Mouse (Mus musculus) limb, embryonic 15.5 days (tissue): ENCODE measurements around the gene Tdp2. TPM values are rescaled to one million over a fixed set of nuclear protein-coding genes. Genes with fewer than 3 reads are reported as not detected.

Source experiments
- ATAC-seq: fragments of 200-750 bp; cut with Nextera tagmentation; 2 replicates; pipeline ENCODE4 v1.8.0; 2017; ENCODE audit warnings: low read depth, moderate TSS enrichment; ENCODE audit not compliant: insufficient number of reproducible peaks, low FRiP score, low TSS enrichment
- H3K27ac ChIP-seq: fragments of 300-500 bp; sonication (generic); 2 replicates; pipeline ENCODE4 v1.5.1; 2015; ENCODE audit warnings: moderate library complexity, mild to moderate bottlenecking, inconsistent platforms
- H3K27me3 ChIP-seq: fragments of 300-500 bp; sonication (generic); 2 replicates; pipeline ENCODE4 v1.6.1; 2015; ENCODE audit warnings: inconsistent platforms
- H3K36me3 ChIP-seq: fragments of 300-500 bp; sonication (generic); 2 replicates; pipeline ENCODE4 v1.6.1; 2015; ENCODE audit warnings: inconsistent platforms
- H3K4me1 ChIP-seq: fragments of 300-500 bp; sonication (generic); 2 replicates; pipeline ENCODE4 v1.6.1; 2015; ENCODE audit warnings: inconsistent platforms
- H3K4me2 ChIP-seq: fragments of 300-500 bp; sonication (generic); 2 replicates; pipeline ENCODE4 v1.6.1; 2015; ENCODE audit warnings: mild to moderate bottlenecking, inconsistent platforms
- H3K4me3 ChIP-seq: fragments of 300-500 bp; sonication (generic); 2 replicates; pipeline ENCODE4 v1.5.1; 2015; ENCODE audit warnings: mild to moderate bottlenecking, inconsistent platforms
- H3K9ac ChIP-seq: fragments of 300-500 bp; sonication (generic); 2 replicates; pipeline ENCODE4 v1.6.1; 2015; ENCODE audit warnings: inconsistent platforms
- H3K9me3 ChIP-seq: fragments of 300-500 bp; sonication (generic); 2 replicates; pipeline ENCODE4 v1.6.1; 2016; ENCODE audit warnings: inconsistent platforms
- WGBS: fragments of 180-500 bp; shearing (Covaris S2); methylation state at CpG from one replicate; pipeline ENCODE4 v1.1.7; 2015; 5-methylcytosine and 5-hydroxymethylcytosine counted together
- polyA plus RNA-seq: library from polyadenylated mRNA; unstranded; fragments of >200 nt; fragmentation: Nextera tagmentation; extraction: Ambion mirVana; gene quantifications from 2 replicates; pipeline ENCODE4 v1.2.1, GENCODE M21; 2015

The Tdp2 gene
- polyA plus RNA-seq, 1 experiment from 2014 or later = 44.3 TPM

DNA sequence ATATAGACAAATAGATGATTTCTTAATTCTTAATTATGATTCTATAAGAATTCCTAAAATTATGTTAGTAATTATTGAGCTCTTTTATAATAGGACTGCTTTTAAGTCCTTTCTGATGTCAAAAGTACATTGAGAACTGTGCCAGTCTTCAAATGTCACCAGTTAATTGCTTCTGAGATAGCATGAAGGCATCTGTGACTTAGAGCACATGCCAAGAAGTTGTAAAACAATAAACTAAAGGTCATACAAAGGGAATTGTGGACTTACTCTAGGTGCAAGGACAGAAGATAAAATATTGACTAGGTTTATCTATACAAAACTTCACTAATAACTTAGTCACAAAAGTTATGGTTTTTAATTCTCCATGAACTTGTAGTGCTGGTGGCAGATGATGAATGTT lies 27.6 kb downstream of the Tdp2 start:
- Histone ChIP-seq H3K4me3 (no peak overlapping the region), H3K9ac (no peak overlapping the region), H3K4me2 (no peak overlapping the region), H3K36me3 (no peaks in the 10 kb centered on the region), H3K9me3 (no peaks in the 10 kb centered on the region), H3K27ac (no peak overlapping the region), H3K27me3 (no peaks in the 10 kb centered on the region), H3K4me1 (0 out of 2 replicates have a peak, but pooled peaks cover 7% of the 10 kb centered on the region)
- ATAC-seq = no peak

GRCm38 (mm10) chr13:24861084-24861483 lies 29.6 kb downstream of the Tdp2 start:
- WGBS = 62% methylated on average over 12 of the region's 12 CpGs
- no peak for ATAC-seq
- H3K27me3 ChIP-seq = no peaks in the 10 kb centered on the region
- H3K4me3 ChIP-seq = no peak overlapping the region
- no peak overlapping the region for H3K4me2 ChIP-seq
- no peak overlapping the region for H3K9ac ChIP-seq
- no peak overlapping the region for H3K27ac ChIP-seq
- no peaks in the 10 kb centered on the region for H3K9me3 ChIP-seq
- H3K36me3 ChIP-seq = no peaks in the 10 kb centered on the region
- H3K4me1 ChIP-seq = 0 out of 2 replicates have a peak, but pooled peaks cover 7% of the 10 kb centered on the region

- Histone ChIP-seq H3K27me3 (no peaks in the 10 kb centered on the region), H3K9ac (no peak overlapping the region), H3K27ac (no peak overlapping the region), H3K4me3 (no peak overlapping the region), H3K9me3 (no peaks in the 10 kb centered on the region), H3K36me3 (no peaks in the 10 kb centered on the region), H3K4me2 (no peak overlapping the region), H3K4me1 (0 out of 2 replicates have a peak, but pooled peaks cover 7% of the 10 kb centered on the region)
- ATAC-seq = no peak
- 47% methylated on average over 7 of the region's 7 CpGs for WGBS
Measured at GRCm38 (mm10) chr13:24862021-24862420, 30.5 kb downstream of the Tdp2 start.

DNA sequence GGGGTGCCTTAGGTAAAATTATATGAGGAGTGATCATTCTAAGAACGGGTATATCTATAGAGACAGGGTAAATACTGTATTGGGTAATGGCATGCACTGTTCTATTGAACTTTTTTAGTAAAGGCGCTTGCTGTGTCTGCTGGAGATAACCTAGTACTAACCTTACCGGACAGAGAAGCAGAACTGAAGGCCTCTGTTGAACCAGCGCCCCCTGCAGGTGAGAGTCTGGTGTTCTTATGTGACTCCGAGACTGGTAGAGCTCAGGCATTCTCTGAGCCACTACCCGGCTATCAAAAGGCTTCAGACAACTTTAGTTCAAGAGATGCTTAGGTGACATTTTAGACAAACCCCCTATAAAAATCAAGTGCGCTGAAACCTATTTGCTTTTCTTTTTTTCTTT lies 31.0 kb downstream of the Tdp2 start:
- Histone ChIP-seq H3K9ac (no peak overlapping the region), H3K4me3 (no peak overlapping the region), H3K4me1 (0 out of 2 replicates have a peak, but pooled peaks cover 7% of the 10 kb centered on the region), H3K27ac (no peak overlapping the region), H3K9me3 (no peaks in the 10 kb centered on the region), H3K4me2 (no peak overlapping the region), H3K27me3 (no peaks in the 10 kb centered on the region), H3K36me3 (no peaks in the 10 kb centered on the region)
- WGBS = 68% methylated on average over 7 of the region's 7 CpGs
- ATAC-seq = no peak

GRCm38 (mm10) chr13:24866430-24867402 lies 35.2 kb downstream of the Tdp2 start:
- ATAC-seq = no peak
- H3K27me3 ChIP-seq = no peaks in the 10 kb centered on the region
- H3K9me3 ChIP-seq = no peaks in the 10 kb centered on the region
- no peak overlapping the region for H3K4me3 ChIP-seq
- no peaks in the 10 kb centered on the region for H3K36me3 ChIP-seq
- H3K27ac ChIP-seq = no peak overlapping the region
- H3K4me1 ChIP-seq = 0 out of 2 replicates have a peak, but pooled peaks cover 5% of the 10 kb centered on the region
- H3K9ac ChIP-seq = no peak overlapping the region
- no peak overlapping the region for H3K4me2 ChIP-seq
- WGBS = 79% methylated on average over 9 of the region's 9 CpGs

GRCm38 (mm10) chr13:24867789-24868188 lies 36.3 kb downstream of the Tdp2 start:
- no peak overlapping the region for H3K9ac ChIP-seq

DNA sequence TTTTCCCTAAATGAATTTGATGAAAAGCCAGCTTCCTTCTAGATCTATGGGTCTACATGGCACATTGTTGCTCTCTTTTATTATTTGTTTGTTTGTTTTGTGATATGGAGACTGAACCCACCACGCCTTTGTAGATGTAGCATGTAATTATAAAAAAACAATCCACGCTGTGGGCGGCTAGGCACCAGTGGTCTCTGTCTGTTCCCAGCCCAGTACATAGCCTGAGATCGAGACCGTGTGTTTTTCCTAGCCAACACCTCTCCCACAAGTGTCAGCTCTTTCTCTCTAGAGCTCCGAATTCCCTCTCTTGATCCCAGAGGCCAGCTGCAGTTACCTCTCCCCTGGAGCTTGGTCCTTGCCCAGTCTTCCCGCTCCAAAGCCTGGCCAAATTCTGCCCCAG lies 36.8 kb downstream of the Tdp2 start:
- no peaks in the 10 kb centered on the region for H3K27me3 ChIP-seq
- H3K4me2 ChIP-seq = no peak overlapping the region
- WGBS = 87% methylated on average over 7 of the region's 7 CpGs
- no peak overlapping the region for H3K27ac ChIP-seq
- H3K9ac ChIP-seq = no peak overlapping the region
- no peaks in the 10 kb centered on the region for H3K36me3 ChIP-seq
- no peak overlapping the region for H3K4me3 ChIP-seq
- no peaks in the 10 kb centered on the region for H3K4me1 ChIP-seq
- no peak for ATAC-seq
- no peaks in the 10 kb centered on the region for H3K9me3 ChIP-seq

More at GRCm38 (mm10) chr13:24867789-24868188, 36.3 kb downstream of the Tdp2 start:
- Histone ChIP-seq H3K4me3 (no peak overlapping the region), H3K36me3 (no peaks in the 10 kb centered on the region), H3K27ac (no peak overlapping the region), H3K9me3 (no peaks in the 10 kb centered on the region), H3K4me1 (no peaks in the 10 kb centered on the region), H3K4me2 (no peak overlapping the region), H3K27me3 (no peaks in the 10 kb centered on the region)
- 88% methylated on average over 10 of the region's 10 CpGs for WGBS
- ATAC-seq = no peak

- Histone ChIP-seq H3K4me1 (no peaks in the 10 kb centered on the region), H3K4me2 (no peak overlapping the region), H3K9me3 (no peaks in the 10 kb centered on the region), H3K36me3 (no peaks in the 10 kb centered on the region), H3K4me3 (no peak overlapping the region), H3K27me3 (no peaks in the 10 kb centered on the region), H3K27ac (no peak overlapping the region), H3K9ac (no peak overlapping the region)
- no peak for ATAC-seq
- WGBS = 93% methylated on average over 15 of the region's 15 CpGs
Measured at GRCm38 (mm10) chr13:24879359-24880040, 48.0 kb downstream of the Tdp2 start.

- H3K9me3 ChIP-seq = no peaks in the 10 kb centered on the region
- H3K36me3 ChIP-seq = no peaks in the 10 kb centered on the region
- H3K4me1 ChIP-seq = no peaks in the 10 kb centered on the region
- H3K9ac ChIP-seq = no peak overlapping the region
- ATAC-seq = no peak
- H3K27me3 ChIP-seq = no peaks in the 10 kb centered on the region
- H3K27ac ChIP-seq = no peak overlapping the region
- H3K4me2 ChIP-seq = no peak overlapping the region
- no peak overlapping the region for H3K4me3 ChIP-seq
- 81% methylated on average over 6 of the region's 6 CpGs for WGBS
Measured at GRCm38 (mm10) chr13:24880208-24880607, 48.7 kb downstream of the Tdp2 start.

- H3K4me1 ChIP-seq = no peaks in the 10 kb centered on the region
- H3K27me3 ChIP-seq = no peaks in the 10 kb centered on the region
- no peaks in the 10 kb centered on the region for H3K36me3 ChIP-seq
- no peak overlapping the region for H3K4me3 ChIP-seq
- no peak for ATAC-seq
- no peak overlapping the region for H3K4me2 ChIP-seq
- WGBS = 85% methylated on average over 5 of the region's 5 CpGs
- H3K27ac ChIP-seq = no peak overlapping the region
- H3K9ac ChIP-seq = no peak overlapping the region
- H3K9me3 ChIP-seq = no peaks in the 10 kb centered on the region
Measured at GRCm38 (mm10) chr13:24880704-24881103, 49.2 kb downstream of the Tdp2 start.

DNA sequence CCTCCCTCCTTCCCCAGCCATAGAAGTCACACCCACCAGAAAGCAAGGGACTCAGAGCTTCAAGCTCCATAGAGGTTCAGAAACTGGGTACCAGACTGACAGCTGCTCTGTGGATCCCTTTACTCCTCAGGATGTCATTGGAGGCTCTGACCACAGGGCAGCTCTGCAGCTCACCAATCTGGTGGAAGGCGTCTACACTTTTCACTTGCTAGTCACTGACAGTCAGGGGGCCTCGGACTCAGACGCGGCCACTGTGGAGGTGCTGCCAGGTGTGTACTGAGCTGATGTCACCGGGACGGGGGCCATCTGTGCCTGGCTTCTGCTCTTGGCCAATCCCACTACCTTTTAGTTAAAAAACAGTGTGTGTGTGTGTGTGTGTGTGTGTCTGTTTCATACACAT lies 50.9 kb downstream of the Tdp2 start:
- Histone ChIP-seq H3K4me2 (no peak overlapping the region), H3K27me3 (no peaks in the 10 kb centered on the region), H3K36me3 (no peaks in the 10 kb centered on the region), H3K27ac (no peak overlapping the region), H3K4me1 (no peaks in the 10 kb centered on the region), H3K9ac (no peak overlapping the region), H3K9me3 (no peaks in the 10 kb centered on the region), H3K4me3 (no peak overlapping the region)
- no peak for ATAC-seq
- 90% methylated on average over 6 of the region's 6 CpGs for WGBS

GRCm38 (mm10) chr13:24889554-24889953 lies 58.1 kb downstream of the Tdp2 start:
- H3K9me3 ChIP-seq = no peaks in the 10 kb centered on the region
- no peak overlapping the region for H3K4me3 ChIP-seq
- no peak overlapping the region for H3K9ac ChIP-seq
- 83% methylated on average over 1 of the region's 1 CpGs for WGBS
- no peak overlapping the region for H3K27ac ChIP-seq
- no peak for ATAC-seq
- no peaks in the 10 kb centered on the region for H3K36me3 ChIP-seq
- no peak overlapping the region for H3K4me2 ChIP-seq
- H3K4me1 ChIP-seq = no peaks in the 10 kb centered on the region
- no peaks in the 10 kb centered on the region for H3K27me3 ChIP-seq
